Mouse (Mus musculus): Measurements from ENCODE around the gene Cflar.
"Not testable (repeated sequence)": the region's sequence is repeated elsewhere in the genome, so short reads cannot be mapped to it uniquely, and the experiment has no call there.

- not testable (repeated sequence) for TF ChIP-seq POLR2A (IDR thresholded peaks at IDR 0.05; ENCODE audit: extremely low read depth, insufficient read depth, low read length); CTCF (IDR thresholded peaks at IDR 0.05; ENCODE audit: low read depth, low read length)
Measured at GRCm38 (mm10) chr1:58700580-58701162, 10.6 kb upstream of the Cflar start.
